Mouse (Mus musculus) CD4-positive helper T cell, adult 2 months (primary cell): Measurements from ENCODE around the gene Habp4.

Source experiments
- DNase-seq: peaks from one replicate; pipeline ENCODE4 v3.0.0-alpha.2; 2012; ENCODE audit warnings: low read depth, missing footprints, low spot score

The Habp4 gene

GRCm38 (mm10) chr13:64161548-64161915 lies at the start of gene Habp4:
TSS of gene Habp4 (plus strand) at chr13:64161824.
- peak; percentile 98 for DNase-seq

- DNase-seq = peak; percentile 51
Measured at GRCm38 (mm10) chr13:64117442-64117841, 44.2 kb upstream of the Habp4 start.

GRCm38 (mm10) chr13:64120760-64121159 lies 40.9 kb upstream of the Habp4 start:
- DNase-seq = no peak

GRCm38 (mm10) chr13:64123491-64124188 lies 38.0 kb upstream of the Habp4 start:
- no peak for DNase-seq

- no peak for DNase-seq
Measured at GRCm38 (mm10) chr13:64124886-64125285, 36.7 kb upstream of the Habp4 start.

- no peak for DNase-seq
Measured at GRCm38 (mm10) chr13:64126316-64126715, 35.3 kb upstream of the Habp4 start.

- DNase-seq = peak; percentile 77
Measured at GRCm38 (mm10) chr13:64128858-64129615, 32.6 kb upstream of the Habp4 start, which contains the start of gene Slc35d2. TSS of gene Slc35d2 (minus strand) at chr13:64129368.

- DNase-seq = peak; percentile 59
Measured at GRCm38 (mm10) chr13:64129616-64130375, 31.8 kb upstream of the Habp4 start.

GRCm38 (mm10) chr13:64150121-64150520 lies 11.5 kb upstream of the Habp4 start:
- peak; percentile 57 for DNase-seq

- DNase-seq = peak; percentile 84
Measured at GRCm38 (mm10) chr13:64152241-64152669, 9.4 kb upstream of the Habp4 start.

- no peak for DNase-seq
Measured at GRCm38 (mm10) chr13:64152671-64153082, 8.9 kb upstream of the Habp4 start.

GRCm38 (mm10) chr13:64153083-64153682 lies 8.4 kb upstream of the Habp4 start, which contains the start of gene Zfp367:
TSS of gene Zfp367 (minus strand) at chr13:64153202.
- peak; percentile 99 for DNase-seq

- peak; percentile 48 for DNase-seq
Measured at GRCm38 (mm10) chr13:64153751-64154267, 7.8 kb upstream of the Habp4 start.

- DNase-seq = no peak
Measured at GRCm38 (mm10) chr13:64154651-64155050, 7.0 kb upstream of the Habp4 start.

- no peak for DNase-seq
Measured at GRCm38 (mm10) chr13:64155171-64155571, 6.5 kb upstream of the Habp4 start.

GRCm38 (mm10) chr13:64156966-64157365 lies 4.7 kb upstream of the Habp4 start:
- no peak for DNase-seq

- no peak for DNase-seq
Measured at GRCm38 (mm10) chr13:64161916-64162611, 440 bp downstream of the Habp4 start.

- no peak for DNase-seq
Measured at GRCm38 (mm10) chr13:64162626-64163025, 1.0 kb downstream of the Habp4 start.

GRCm38 (mm10) chr13:64163147-64163715 lies 1.6 kb downstream of the Habp4 start:
- DNase-seq = no peak

GRCm38 (mm10) chr13:64169746-64170145 lies 8.1 kb downstream of the Habp4 start:
- no peak for DNase-seq
